Mouse (Mus musculus): ENCODE results near the gene Csmd2.

Csmd2 gene

DNA sequence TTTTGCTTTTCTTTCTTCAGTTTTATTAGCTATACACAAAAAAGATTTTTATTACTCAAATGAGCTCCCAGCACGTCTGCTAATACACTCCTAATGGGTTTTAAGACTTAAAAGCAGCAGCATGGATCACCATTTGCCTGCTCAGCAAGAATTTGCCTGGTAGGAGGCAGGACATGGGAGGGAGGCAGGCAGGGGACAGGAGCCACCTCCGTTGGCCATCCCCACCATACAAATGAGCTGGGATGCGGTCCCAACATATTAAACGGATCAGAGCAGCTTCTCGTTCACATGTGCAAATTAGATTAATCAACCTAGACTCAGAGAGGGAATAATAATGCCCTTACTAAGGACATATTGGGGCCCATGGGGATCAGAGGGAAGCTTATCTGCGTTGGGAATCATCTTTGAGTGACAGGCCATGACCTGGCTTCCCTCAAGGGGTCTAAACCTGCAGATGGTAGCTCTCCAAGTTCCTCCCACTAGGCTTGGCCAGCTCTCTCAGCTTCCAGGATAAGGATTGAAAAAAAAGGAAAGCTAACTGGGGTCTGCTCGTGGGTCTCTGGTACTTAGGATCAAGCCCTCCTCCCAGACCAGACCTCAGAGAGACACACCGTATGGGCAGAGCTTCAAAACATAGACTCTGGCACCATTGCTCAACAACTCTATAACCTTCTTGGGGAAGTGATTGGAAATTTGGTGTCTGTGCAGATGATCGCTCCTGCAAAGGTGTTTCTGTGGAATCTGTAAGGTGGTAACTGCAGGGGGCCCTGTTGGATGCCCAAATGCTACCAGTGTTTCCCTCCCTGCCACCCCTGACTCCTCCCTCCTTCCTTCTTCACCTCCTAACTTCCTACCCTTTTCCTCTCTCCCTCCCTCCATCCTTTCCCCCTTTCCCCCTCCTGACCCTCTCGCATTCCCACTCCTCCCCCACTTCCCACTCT, 153.8 kb downstream of the Csmd2 start:
- no peak for DNase-seq (ENCODE audit: low spot score in 2 of 2)

DNA sequence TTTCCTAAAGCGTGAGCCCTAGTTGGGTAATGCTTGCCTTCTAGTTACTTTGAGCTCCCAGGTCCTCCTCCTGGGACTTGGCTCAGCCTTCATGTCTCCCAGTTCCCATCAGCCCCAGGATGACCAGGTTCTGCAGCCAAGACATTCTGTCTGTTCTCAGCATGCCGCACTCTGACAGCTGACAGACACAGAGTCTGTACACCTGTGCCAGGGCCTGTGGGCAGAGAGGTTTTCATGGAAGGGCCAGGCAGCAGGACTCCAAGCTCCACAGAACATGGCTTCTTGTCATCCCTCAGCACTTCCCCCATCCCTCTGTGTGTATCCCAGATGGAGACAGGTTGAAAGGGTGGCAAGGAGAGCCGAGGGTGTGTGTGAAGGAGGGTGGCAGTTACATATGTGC, 154.6 kb downstream of the Csmd2 start:
- no peak for DNase-seq (ENCODE audit: low spot score in 2 of 2)

DNA sequence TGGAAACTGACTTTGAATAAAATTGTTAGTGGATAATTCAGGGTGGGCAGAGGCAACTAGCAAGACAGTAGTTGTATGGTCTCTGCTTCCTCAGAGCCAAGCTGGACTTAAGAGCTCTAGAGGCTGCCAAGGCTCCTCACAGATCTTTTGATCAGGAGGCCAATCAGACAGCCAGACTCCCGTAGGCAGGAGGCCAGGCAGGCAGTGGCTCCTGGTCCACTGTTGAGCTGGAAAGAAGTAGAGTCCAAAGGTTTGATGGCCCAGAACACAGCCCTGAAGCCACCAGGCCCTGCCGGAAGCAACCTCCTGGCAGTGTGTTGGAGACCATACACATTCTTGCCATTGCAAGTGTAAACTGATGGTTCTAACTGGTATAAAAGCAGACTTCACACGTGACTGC, 155.5 kb downstream of the Csmd2 start:
- no peak for DNase-seq (ENCODE audit: low spot score in 2 of 2)

DNA sequence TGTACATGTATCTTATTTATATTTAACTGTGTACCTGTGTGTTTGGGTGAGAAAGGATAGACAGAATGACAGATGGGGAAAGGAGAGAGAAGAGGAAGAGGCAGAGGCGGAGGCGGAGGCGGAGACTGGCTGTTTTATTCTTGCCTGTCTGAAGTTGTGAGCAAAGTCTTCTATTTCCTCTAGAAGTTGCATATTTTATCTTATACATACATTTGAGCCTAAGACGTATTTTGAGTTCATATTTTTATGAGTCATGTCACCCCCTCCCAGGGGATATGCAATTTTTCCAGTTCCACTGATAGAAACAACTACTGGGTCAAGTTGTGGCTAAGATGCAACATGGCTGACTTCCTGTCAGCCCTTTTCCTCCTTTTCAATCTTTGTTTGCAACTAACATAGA, 161.9 kb downstream of the Csmd2 start:
- DNase-seq (ENCODE audit: low spot score in 2 of 2) = no peak

DNA sequence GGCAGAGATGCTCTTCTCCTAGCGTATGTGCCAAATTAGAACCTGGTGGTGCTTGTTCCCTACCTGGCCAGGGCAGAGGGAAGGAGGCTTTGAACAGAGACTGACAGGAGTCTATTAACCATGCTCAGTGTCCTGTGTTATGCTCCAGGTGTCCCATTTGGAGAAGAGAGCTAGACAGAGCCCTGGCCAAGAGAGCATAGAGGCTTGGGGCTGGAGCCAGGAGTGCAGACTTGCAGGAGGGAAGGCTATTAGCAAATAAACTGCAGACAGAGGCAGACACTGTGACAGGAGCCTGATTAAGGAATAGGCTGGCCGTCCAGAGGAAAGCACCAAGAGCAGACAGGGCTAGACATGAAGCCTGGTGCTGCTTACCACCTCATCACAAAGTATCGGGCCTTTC, 164.4 kb downstream of the Csmd2 start:
- DNase-seq (ENCODE audit: low spot score in 2 of 2) = no peak

DNA sequence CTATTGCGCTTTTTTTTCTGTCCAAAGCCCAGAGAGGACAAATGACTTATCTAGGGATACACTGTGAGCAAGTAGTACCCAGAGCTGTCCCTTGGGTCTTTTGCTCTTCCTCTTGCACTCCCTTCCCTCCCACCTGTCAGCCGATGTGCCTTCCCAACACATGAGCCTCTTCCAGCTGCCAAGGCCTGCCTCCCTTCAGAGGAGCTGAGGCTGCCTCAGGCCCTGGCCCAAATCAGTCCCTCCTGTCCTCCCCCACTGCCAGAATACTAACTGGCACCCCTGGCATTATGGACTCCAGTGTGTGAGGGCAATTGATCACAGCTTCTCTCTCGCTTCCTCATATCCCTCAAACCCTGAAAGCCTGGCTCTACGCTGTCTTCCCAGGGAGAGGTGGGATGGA, 165.5 kb downstream of the Csmd2 start:
- DNase-seq (ENCODE audit: low spot score in 2 of 2) = no peak

DNA sequence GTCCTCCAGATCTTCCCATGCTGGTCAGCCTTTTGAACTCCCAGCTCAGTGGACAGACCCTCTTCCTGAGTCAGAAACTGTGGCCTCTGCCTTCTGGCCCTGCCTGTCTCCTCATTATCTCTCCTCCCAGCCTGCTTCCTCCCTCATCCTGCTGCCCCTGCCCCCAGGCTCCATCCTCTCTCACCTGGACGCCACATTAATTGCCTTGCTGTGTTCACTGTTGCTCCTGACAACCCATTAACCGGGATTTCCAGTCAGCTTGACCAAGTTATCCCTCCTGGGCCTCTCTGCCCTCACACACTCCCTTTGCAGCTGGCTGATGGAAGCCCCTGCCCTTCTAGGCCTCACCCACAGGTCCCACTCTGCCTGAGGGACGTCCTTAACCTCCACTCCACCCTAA, 167.6 kb downstream of the Csmd2 start:
- no peak for DNase-seq (ENCODE audit: low spot score in 2 of 2)

DNA sequence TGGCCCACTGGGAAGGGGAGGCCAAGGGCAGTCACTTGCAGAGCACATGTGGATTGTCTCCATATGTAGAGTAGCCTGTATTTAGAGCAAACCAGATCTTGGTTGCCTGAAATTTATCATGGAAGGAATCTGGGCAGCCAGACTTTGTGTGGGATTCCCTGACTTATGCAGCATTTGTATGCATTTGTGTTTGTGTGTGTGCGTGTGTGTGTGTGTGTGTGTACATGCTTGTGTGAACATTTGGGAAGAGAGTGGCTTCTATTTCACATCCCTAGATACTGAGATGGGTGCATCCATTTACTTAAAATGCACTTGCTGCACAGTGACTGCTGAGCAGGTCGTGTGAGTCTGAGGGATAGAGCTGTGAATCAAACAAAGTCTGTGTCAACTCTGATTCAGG, 173.0 kb downstream of the Csmd2 start:
- no peak for DNase-seq (ENCODE audit: low spot score in 2 of 2)

DNA sequence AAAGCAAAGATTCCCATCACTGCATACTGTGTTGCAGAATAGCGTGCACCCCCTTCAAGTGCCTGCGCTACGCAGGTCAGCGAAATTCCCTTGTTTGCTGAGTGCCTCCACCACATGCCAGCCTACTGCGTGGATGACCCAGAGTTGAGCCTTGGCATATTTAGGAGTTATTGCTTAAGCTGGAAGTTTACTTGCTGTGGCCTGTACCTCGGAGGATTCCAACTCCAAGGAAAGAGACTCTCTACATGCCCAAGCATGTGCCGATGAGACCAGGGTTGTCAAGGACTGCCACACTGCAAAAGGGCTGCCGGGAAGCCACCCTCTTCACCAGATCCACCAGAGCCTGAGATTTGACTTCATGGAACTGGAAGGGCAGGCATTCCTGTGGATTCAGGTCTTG, 182.5 kb downstream of the Csmd2 start:
- no peak for DNase-seq (ENCODE audit: low spot score in 2 of 2)

DNA sequence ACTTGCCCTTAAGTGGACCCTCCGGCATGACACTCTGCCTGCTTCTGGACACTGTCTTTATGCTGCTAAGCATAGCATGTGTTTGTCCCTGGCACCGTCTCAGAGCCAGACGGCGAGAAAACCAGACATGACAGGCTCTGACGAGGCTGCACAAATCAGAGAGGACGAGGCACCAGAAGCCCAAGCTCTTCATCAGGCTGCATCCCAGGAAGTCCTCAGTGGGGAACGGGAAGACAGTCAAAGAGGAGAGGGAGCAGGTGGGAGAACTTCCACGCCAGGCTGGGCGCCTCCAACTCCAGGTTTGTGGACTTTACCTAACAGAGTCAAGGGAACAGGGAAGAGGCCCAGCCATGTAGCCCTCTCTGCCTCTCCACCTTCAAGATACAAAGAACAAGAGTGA, 183.6 kb downstream of the Csmd2 start:
- DNase-seq (ENCODE audit: low spot score in 2 of 2) = no peak

DNA sequence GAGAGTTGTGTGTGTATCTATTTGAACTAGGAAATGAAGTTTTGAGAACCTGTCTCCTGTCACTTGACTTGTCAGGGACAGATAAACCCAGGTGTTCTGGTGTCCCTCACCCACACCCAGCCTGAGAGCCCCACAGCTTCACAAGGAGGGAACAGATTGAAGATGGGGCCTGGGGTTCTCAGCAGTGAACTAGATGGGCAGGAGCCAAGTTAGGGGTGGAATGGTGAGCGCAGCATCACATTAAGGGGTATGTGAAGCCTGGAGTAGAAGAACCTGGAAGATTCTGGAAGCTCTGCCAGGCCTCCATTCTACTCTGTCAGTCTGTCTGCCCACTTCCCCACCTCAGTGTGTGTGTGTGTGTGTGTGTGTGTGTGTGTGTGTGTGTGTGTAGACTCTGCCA, 184.0 kb downstream of the Csmd2 start:
- DNase-seq (ENCODE audit: low spot score in 2 of 2) = no peak

DNA sequence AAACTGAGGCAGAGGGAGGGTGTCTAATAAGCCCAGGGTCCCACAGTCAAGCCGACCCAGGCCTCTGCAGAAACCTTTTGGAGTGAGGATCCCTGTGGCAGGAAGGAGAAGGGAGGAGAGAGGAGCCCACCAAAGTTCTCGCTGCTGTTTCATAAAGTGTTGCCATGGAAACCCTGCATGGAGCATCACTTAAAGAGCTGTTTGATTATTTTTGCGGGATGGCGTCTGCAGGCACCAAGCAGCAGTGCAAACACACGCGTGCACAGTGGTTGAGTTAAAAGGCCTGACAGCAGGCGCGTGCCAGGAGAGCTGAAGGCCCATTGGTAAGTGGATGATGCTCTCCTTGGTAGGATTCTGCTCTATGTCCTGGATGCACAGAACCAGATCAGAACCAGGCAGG, 191.3 kb downstream of the Csmd2 start:
- no peak for DNase-seq (ENCODE audit: low spot score in 2 of 2)

DNA sequence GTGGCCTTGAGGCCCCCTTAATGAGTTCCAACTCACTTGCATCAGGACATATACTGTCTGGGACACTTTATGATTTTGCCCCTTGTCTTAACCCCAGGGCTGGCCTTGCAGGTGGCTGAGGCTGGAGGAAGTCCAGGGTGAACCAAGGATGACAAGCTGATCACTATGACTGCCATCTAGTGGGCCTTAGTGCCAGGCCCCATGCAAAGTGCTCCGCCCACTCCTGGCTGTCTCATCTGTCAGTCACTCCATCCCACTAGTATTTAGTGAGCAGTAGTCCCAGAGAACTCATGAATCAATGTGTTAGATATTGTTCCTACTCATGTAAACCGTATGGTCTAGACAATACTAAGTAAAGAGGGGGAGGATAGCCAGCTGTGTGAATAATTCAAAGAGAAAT, 191.9 kb downstream of the Csmd2 start:
- no peak for DNase-seq (ENCODE audit: low spot score in 2 of 2)

DNA sequence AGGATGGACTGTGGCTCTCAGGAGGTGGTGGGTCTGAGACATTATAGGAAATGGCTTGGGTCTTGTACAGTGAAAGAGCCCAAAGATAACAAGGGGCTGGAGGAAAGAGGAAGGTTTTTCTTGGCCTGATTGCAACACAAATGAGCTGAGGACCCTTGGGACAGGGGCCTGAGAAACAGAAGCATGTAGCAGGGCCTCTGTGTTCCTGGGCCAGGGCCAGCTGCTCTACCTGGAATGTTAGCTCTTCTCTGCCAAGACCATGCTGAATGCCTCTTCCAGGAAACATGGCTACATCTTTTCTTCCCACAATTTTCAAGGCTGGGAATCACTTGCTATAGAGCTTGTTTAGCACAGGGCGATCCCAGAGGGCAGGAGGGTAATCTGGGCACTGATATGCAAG, 197.1 kb downstream of the Csmd2 start:
- DNase-seq (ENCODE audit: low spot score in 2 of 2) = no peak

DNA sequence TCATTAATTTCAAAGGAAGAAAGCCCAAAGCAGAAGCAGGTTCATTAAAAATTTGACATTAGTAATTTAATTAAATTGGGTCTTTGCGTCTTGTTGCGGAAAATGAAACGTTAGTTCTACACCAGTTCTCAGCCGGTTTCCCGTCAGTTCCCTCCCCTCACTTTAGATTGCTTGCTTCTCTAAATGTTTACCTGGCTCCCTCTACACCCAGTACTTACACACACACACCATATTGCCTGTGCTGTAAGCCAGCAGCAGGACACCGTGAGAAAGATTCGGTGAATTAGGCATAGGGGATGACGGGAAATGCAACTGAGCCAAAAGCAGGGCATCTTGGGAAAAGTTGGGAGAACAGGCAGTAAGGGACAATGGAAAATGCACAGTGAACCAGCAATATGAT, 206.8 kb downstream of the Csmd2 start:
- no peak for DNase-seq (ENCODE audit: low spot score in 2 of 2)

DNA sequence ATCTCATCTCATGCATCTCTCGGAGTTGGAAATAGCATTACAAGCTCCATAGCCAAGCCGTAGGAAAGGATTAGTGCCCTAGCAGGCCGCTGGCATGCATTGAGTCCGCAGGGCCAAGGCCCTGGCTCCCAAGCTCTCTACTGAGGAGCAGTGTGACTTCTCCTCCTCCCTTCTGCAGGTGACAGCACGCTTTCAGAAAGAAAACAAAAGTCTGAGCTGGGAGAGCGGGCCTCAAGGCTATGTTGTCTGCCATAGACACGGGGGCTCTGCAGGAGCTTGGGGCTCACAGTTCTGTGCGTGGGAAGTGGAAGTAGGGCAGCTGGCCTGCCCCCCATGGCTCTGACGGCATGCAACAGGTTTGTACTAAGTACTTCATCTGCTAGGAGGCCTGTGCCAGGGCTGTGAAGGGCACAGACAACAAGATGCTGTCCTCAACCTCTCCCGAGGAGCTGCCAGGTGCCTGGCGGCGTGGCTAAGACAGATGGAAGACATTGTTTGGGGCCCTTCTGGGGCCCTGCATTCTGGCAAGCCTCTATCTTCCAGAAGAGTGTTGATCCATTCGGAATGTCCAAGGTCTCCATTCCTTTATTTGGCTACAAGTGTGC, 230.4 kb downstream of the Csmd2 start:
- DNase-seq (ENCODE audit: low spot score in 2 of 2) = no peak

DNA sequence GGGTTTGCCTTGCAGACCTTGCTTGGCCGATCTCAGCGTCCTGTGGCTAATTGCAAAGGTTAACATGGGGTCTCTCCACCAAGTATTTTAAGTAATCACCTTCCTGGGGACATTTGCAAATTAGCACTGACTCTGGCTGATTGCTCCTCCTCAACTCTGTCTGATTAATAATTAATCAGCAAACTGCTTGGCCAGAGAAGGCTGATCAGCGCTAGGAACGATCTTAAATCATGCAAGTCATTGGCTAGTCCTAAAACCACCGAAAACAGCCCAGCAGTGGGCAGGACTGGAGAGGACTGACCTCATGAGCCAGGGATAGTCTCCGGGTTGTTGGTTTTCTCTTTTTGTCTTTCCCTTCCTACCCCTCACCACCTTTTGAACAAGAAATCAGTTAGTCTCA, 236.8 kb downstream of the Csmd2 start:
- DNase-seq (ENCODE audit: low spot score in 2 of 2) = no peak

DNA sequence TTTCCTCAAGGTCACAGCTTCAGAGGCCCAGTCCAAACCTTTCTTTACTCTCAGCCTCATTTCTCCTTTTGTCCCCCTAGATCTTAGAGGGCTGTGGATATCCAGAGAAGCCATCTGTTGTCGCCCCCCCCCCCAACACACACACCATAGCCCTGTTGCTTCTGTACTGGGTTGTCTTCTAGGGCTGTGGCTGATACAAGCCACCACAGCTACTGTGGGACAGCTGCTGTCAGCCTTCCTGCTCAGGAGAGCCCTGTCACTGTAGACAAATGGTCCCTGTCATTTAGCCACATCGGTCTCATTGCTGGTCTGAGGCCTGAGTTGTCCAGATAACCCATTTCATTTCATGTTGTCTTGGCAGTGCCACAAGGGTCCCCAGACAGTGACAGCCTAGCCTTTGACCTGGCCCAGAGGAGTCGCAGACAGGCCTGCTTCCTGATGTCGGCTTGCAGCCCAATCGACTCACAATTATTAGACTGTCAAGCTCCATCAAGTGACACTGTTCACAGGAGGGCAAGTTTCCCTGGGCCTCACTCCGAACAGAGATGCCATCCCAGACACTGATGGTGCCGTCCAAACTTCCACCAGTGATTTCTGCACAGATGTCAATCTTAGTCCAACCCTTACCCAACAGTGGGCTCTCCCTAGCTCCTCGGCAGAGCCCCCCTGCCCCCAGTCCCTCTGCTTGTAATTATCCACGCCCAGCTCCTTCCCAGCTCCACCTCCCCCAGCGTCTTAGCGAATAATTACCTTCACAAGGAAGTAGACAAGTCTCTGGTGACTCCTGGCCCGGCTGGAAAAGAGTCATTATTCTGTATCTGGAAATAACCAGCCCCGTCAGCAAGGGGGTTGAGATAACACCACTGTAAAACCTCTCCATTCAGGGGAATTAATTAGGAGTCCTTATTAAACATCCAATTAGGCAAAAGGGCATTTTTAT, 240.0 kb downstream of the Csmd2 start:
- no peak for DNase-seq (ENCODE audit: low spot score in 2 of 2)

DNA sequence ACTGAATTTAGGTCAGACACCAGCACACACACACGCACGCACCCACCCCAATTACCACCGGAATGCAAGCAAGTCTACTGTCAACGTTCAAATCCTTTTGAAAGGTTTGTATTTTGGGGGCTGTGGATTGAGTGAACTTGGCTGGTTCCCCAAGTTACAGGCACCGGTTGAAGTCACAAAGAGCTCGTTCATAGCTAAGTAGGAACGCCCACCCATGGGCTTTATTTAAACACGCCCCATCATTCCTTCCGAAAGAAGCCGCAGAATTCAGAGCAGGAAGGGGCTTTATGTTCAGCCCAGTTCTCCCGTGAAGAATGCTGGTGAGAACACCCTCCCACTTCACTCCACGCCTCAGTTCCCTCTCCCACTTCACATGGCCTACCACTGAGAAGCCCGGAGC, 245.8 kb downstream of the Csmd2 start:
- DNase-seq (ENCODE audit: low spot score in 2 of 2) = no peak

DNA sequence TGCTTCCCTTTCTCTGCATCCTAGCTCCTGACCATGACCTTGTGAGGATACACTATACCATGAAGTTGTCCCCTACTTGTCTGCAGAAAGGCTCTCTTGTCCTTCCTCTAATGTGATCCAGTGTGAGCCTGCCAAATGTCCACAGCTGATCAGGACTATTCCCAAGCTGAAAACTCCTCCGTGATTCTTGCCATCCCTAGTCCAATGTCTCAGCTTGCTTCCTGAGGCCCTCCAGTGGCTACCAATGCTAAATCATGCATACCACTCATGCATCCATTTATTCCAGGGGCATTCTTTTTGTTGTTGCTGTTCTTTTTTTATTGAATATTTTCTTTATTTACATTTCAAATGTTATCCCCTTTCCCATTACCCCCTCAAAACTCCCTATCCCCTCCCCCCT, 251.5 kb downstream of the Csmd2 start:
- no peak for DNase-seq (ENCODE audit: low spot score in 2 of 2)

DNA sequence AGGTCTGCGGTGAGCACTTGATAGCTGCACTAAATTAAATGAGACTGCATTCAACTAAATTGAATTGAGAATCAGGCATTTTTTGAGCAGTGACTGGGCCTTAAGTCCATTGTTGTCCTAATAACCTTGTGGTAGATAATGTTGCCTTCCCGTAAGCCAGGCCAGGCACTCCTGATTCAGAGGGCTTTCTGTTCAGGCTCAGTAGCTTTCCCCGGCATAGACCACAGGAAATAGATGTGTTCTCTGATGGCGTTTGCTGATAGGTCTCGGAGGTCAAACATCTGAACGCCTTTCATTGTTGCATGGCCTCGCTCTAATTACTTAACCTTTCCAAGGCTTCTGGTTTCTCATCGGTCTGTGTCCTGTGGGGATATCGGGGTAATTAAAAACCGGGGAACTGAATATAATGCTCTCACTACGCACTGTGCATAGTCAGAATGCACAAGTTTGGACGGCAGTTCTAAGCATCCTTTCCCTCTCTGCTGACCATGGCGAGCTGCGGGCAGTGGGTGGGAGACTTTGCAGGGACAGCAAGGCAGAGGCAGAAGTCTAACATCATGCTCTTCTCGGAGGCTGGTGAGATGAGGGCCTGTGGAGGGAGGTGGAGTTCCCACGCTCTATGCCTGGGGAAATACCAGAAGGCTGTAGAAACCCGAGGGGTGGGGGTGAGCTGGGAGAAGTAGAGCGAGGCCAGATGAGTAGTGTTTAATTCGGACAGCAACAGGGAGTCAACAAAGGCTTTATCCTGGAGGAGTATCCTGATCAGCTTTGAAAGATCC, 253.6 kb downstream of the Csmd2 start:
- DNase-seq (ENCODE audit: low spot score in 2 of 2) = no peak
